Mouse (Mus musculus) adrenal gland, adult 2 months (tissue): ENCODE results near the gene Gm20920. TPM values are rescaled to one million over a fixed set of nuclear protein-coding genes. Genes with fewer than 3 reads are reported as not detected.
"Not testable (repeated sequence)": the region's sequence is repeated elsewhere in the genome, so short reads cannot be mapped to it uniquely, and the experiment has no call there.

ENCODE experiments used
- DNase-seq: peaks from one replicate; pipeline ENCODE4 v3.0.0; 2021
- long read RNA-seq: library from polyadenylated mRNA; stranded (forward); transcript quantifications from one replicate; pipeline ENCODE4 v2.0.0, GENCODE M21; 2021
- polyA plus RNA-seq: library from polyadenylated mRNA; depleted of rRNA; stranded (reverse); fragments of >200 nt; gene quantifications from 2 replicates; pipeline ENCODE4 v1.2.3, GENCODE M21; 2012; rRNA removed
- total RNA-seq, 2 experiments: library from RNA; stranded (reverse); gene quantifications; 2 replicates each; pipeline ENCODE4 v1.2.3; 2021

Gm20920 gene
- total RNA-seq (not detected), polyA plus RNA-seq (not detected in 2 replicates)
- long read RNA-seq: 0 reads

DNA sequence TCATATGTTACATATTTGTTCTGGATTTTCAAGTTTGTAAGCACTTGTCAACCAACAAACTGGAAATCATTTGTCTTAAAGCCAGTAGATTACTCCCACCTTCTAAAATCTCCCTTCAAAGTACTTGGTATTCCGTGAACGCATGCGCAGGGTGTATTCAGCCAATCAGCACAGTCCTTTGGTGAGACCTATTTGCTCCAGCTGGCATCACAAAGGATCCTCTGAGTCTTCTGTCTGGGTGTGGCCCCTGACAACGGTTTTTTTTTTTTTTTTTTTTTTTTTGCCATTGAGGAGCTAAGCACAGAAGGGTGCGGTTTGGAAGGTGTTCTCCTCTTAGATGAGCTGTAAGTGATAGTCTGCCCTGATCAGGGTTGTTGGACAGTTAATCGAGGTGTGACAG is at the start of gene Gm20920:
Gm20920 (plus strand) TSS at position 301 of the 400 bp plus-strand sequence.
- not testable (repeated sequence) for DNase-seq
